Mouse (Mus musculus) heart, embryonic 12.5 days (tissue): ENCODE data around the gene 1700001J03Rik. TPM values are rescaled to one million over a fixed set of nuclear protein-coding genes. Genes with fewer than 3 reads are reported as not detected.

Source experiments
- ATAC-seq: fragments of 200-750 bp; cut with Nextera tagmentation; 2 replicates; pipeline ENCODE4 v1.8.0; 2017; ENCODE audit warnings: moderate TSS enrichment, moderate library complexity; ENCODE audit not compliant: insufficient number of reproducible peaks, low FRiP score
- H3K27ac ChIP-seq: fragments of 300-500 bp; sonication (generic); 2 replicates; pipeline ENCODE4 v1.5.1; 2016; ENCODE audit warnings: mild to moderate bottlenecking, moderate library complexity; ENCODE audit not compliant: poor library complexity, severe bottlenecking
- H3K27me3 ChIP-seq: fragments of 300-500 bp; sonication (generic); replicated peaks from 2 replicates; pipeline ENCODE4 v1.6.1; 2016; ENCODE audit warnings: mild to moderate bottlenecking, moderate library complexity
- H3K36me3 ChIP-seq: fragments of 300-500 bp; sonication (generic); 2 replicates; pipeline ENCODE4 v1.6.1; 2016; ENCODE audit warnings: mild to moderate bottlenecking, moderate library complexity
- H3K4me1 ChIP-seq: fragments of 300-500 bp; sonication (generic); replicated peaks from 2 replicates; pipeline ENCODE4 v1.6.1; 2016; ENCODE audit warnings: mild to moderate bottlenecking
- H3K4me2 ChIP-seq: fragments of 300-500 bp; sonication (generic); 2 replicates; pipeline ENCODE4 v1.6.1; 2016; ENCODE audit warnings: mild to moderate bottlenecking, moderate library complexity
- H3K4me3 ChIP-seq: fragments of 300-500 bp; sonication (generic); 2 replicates; pipeline ENCODE4 v1.5.1; 2016; ENCODE audit warnings: mild to moderate bottlenecking
- H3K9ac ChIP-seq: fragments of 300-500 bp; sonication (generic); 2 replicates; pipeline ENCODE4 v1.6.1; 2016; ENCODE audit warnings: mild to moderate bottlenecking, moderate library complexity
- H3K9me3 ChIP-seq: fragments of 300-500 bp; sonication (generic); replicated peaks from 2 replicates; pipeline ENCODE4 v1.6.1; 2016; ENCODE audit warnings: mild to moderate bottlenecking, moderate library complexity
- WGBS: fragments of 180-500 bp; shearing (Covaris S2); methylation state at CpG from one replicate; pipeline ENCODE4 v1.1.7; 2016; 5-methylcytosine and 5-hydroxymethylcytosine counted together
- polyA plus RNA-seq: library from polyadenylated mRNA; unstranded; fragments of >200 nt; fragmentation: Nextera tagmentation; extraction: Ambion mirVana; gene quantifications from 2 replicates; pipeline ENCODE4 v1.2.1, GENCODE M21; 2016

The 1700001J03Rik gene
- polyA plus RNA-seq, 1 experiment from 2014 or later: not detected

DNA sequence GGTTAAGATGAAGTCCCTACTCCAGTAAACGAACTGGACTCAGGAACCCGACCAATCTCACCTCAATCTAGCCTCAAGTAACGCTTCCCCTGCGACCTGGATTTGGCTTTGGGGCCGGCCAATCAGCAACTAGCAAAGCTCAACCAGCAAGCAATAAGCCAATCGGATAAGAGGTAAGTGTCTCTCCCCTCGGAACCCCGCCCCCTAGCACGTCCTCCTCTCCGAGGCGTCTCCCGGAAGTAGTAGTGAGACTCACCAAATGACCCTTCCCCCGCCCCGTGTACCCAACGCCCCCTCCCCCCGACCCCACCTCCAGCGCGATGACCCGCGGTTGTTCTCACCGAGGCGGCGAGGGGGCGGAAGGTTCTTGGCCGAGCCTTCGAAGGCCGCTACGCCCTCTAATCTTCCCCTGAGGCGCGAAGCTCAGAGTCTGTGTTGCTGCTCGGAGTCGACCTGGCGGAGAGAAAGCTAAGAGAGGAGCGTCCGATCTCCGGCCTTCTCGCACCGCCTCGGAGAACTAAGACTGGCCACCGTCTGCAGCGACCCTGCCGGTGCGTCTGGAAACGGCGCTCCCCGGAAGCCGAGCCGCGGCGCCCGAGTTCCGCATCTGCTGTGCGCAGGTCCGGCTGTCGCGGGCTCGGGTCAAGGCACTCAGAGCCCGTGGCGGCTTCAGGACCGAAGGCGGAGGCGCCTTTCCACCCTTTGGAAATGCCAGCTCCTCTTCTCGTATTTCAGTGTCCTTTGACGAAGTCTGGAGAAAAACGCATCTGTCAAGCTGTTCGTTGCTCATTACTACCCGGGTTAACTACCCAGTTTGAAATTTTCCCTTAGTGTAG, 36.0 kb upstream of the 1700001J03Rik start, which contains the start of gene Rnf6:
Rnf6 (minus strand) TSS at position 677 of the 836 bp plus-strand sequence.
- Histone ChIP-seq H3K36me3 (peaks cover 31% of the 10 kb centered on the region), H3K27ac (peak within 1 kb of the TSS; percentile 98), H3K4me2 (peak within 1 kb of the TSS; percentile 71), H3K27me3 (no peaks in the 10 kb centered on the region), H3K4me3 (peak within 1 kb of the TSS; percentile 81), H3K4me1 (peaks cover 8% of the 10 kb centered on the region), H3K9ac (peak within 1 kb of the TSS; percentile 83), H3K9me3 (no peaks in the 10 kb centered on the region)
- WGBS: under 1% methylated on average over 67 of the region's 67 CpGs
- peak; percentile 100 for ATAC-seq

DNA sequence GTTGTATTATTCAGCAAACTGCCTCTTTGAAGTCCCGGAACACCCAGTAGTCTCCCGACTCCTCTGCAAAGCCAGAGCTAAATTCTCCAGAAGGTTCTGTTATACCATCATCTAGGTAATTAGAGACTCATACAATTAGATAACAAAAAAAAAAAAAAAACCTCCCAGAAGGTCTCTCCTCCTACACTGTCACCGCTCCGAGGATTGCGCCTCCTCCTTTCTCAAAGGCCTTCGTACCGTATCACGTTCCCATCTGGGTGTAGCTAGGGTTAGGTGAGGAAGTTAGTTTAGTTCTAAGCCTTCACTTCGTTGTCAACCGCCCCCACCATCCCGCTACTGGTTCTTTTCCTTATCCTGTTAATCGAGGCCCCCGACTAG, 35.4 kb upstream of the 1700001J03Rik start:
- Histone ChIP-seq H3K4me2 (peak overlapping the region; percentile 71), H3K9me3 (no peaks in the 10 kb centered on the region), H3K4me3 (peak overlapping the region; percentile 81), H3K27ac (peak overlapping the region; percentile 20; the same call in 1 of the 2 replicates), H3K27me3 (no peaks in the 10 kb centered on the region), H3K36me3 (peaks cover 37% of the 10 kb centered on the region), H3K9ac (peak overlapping the region; percentile 79), H3K4me1 (peaks cover 8% of the 10 kb centered on the region)
- WGBS: 8% methylated on average over 13 of the region's 13 CpGs
- ATAC-seq: peak; percentile 54

DNA sequence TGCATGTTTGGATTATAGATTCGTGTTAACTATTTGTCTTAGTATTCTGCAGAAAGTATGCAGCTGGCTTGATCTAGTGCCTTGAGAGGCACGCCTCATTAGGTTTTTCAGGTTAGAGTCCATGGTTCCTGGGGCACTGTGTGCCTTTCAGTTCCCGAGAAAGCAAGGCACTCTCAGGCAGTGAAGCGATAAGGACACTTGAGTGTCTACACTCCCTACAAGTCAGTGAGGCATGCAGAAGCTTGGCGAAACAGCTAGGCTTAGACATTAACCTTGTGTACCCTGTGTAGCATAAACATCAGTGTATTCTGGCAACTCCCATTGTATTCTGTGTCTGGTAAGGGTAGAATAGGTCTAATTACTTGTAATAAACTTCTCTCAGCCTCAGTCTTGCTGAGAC, 20.4 kb upstream of the 1700001J03Rik start:
- H3K4me3 ChIP-seq: no peak overlapping the region
- 87% methylated on average over 5 of the region's 5 CpGs for WGBS
- H3K27me3 ChIP-seq: no peaks in the 10 kb centered on the region
- H3K27ac ChIP-seq: no peak overlapping the region
- H3K36me3 ChIP-seq: peaks cover 88% of the 10 kb centered on the region
- H3K9me3 ChIP-seq: no peaks in the 10 kb centered on the region
- H3K9ac ChIP-seq: no peak overlapping the region
- no peak for ATAC-seq
- H3K4me1 ChIP-seq: no peaks in the 10 kb centered on the region
- no peak overlapping the region for H3K4me2 ChIP-seq

- WGBS: 86% methylated on average over 2 of the region's 2 CpGs
- H3K4me1 ChIP-seq: no peaks in the 10 kb centered on the region
- H3K27ac ChIP-seq: no peak overlapping the region
- H3K4me2 ChIP-seq: no peak overlapping the region
- no peaks in the 10 kb centered on the region for H3K9me3 ChIP-seq
- H3K27me3 ChIP-seq: no peaks in the 10 kb centered on the region
- peaks cover 79% of the 10 kb centered on the region for H3K36me3 ChIP-seq
- no peak overlapping the region for H3K9ac ChIP-seq
- no peak overlapping the region for H3K4me3 ChIP-seq
- ATAC-seq: no peak
Measured at GRCm38 (mm10) chr5:146203921-146204320, 18.8 kb upstream of the 1700001J03Rik start.

DNA sequence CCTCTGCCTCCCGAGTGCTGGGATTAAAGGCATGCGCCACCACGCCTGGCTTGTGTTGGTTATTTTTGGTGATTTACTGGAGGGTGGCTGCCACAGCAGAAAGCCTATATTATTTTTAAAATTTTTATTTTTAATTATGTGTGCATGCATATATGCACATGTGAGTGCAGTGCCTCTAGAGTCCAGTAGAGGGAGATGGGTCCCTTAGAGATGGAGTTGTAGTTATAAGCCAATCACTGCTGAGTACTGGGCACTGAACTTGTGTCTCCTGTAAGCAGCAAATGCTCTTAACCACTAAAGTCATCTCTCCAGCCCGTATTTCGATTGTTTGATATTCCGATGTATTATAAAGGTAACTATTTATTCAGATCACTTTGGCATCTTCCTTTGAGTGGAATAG, 15.5 kb upstream of the 1700001J03Rik start:
- 92% methylated on average over 6 of the region's 6 CpGs for WGBS
- Histone ChIP-seq H3K4me2 (no peak overlapping the region), H3K4me3 (no peak overlapping the region), H3K4me1 (no peaks in the 10 kb centered on the region), H3K27me3 (no peaks in the 10 kb centered on the region), H3K9me3 (no peaks in the 10 kb centered on the region; the same call in 1 of the 2 replicates), H3K9ac (no peak overlapping the region), H3K27ac (no peak overlapping the region), H3K36me3 (peaks cover 45% of the 10 kb centered on the region)
- ATAC-seq: no peak

GRCm38 (mm10) chr5:146199540-146199939, 14.4 kb upstream of the 1700001J03Rik start:
- Histone ChIP-seq H3K27ac (no peak overlapping the region), H3K4me3 (no peak overlapping the region), H3K4me2 (no peak overlapping the region), H3K9me3 (no peaks in the 10 kb centered on the region; the same call in 1 of the 2 replicates), H3K9ac (no peak overlapping the region), H3K27me3 (no peaks in the 10 kb centered on the region), H3K36me3 (peaks cover 35% of the 10 kb centered on the region), H3K4me1 (no peaks in the 10 kb centered on the region)
- 73% methylated on average over 2 of the region's 2 CpGs for WGBS
- ATAC-seq: no peak

- H3K4me2 ChIP-seq: no peak overlapping the region
- ATAC-seq: no peak
- no peak overlapping the region for H3K27ac ChIP-seq
- no peak overlapping the region for H3K4me3 ChIP-seq
- H3K36me3 ChIP-seq: peaks cover 30% of the 10 kb centered on the region
- no peak overlapping the region for H3K9ac ChIP-seq
- no peaks in the 10 kb centered on the region for H3K27me3 ChIP-seq
- H3K4me1 ChIP-seq: no peaks in the 10 kb centered on the region
- H3K9me3 ChIP-seq: no peaks in the 10 kb centered on the region; the same call in 1 of the 2 replicates
Measured at GRCm38 (mm10) chr5:146199073-146199472, 14.0 kb upstream of the 1700001J03Rik start.

- Histone ChIP-seq H3K27ac (no peak overlapping the region), H3K27me3 (no peaks in the 10 kb centered on the region), H3K9me3 (no peaks in the 10 kb centered on the region; the same call in none of the 2 replicates), H3K36me3 (no peaks in the 10 kb centered on the region), H3K9ac (no peak overlapping the region), H3K4me2 (no peak overlapping the region), H3K4me3 (no peak overlapping the region), H3K4me1 (no peaks in the 10 kb centered on the region)
- ATAC-seq: no peak
- 78% methylated on average over 8 of the region's 8 CpGs for WGBS
Measured at GRCm38 (mm10) chr5:146193360-146193759, 8.3 kb upstream of the 1700001J03Rik start.

- no peaks in the 10 kb centered on the region for H3K4me1 ChIP-seq
- no peaks in the 10 kb centered on the region for H3K36me3 ChIP-seq
- no peaks in the 10 kb centered on the region; the same call in 1 of the 2 replicates for H3K9me3 ChIP-seq
- no peak overlapping the region for H3K4me2 ChIP-seq
- no peak overlapping the region for H3K27ac ChIP-seq
- no peak overlapping the region for H3K4me3 ChIP-seq
- H3K27me3 ChIP-seq: no peaks in the 10 kb centered on the region
- ATAC-seq: no peak
- WGBS: 58% methylated on average over 3 of the region's 3 CpGs
- H3K9ac ChIP-seq: no peak overlapping the region
Measured at GRCm38 (mm10) chr5:146190501-146191269, 5.6 kb upstream of the 1700001J03Rik start.

- no peaks in the 10 kb centered on the region for H3K36me3 ChIP-seq
- 64% methylated on average over 4 of the region's 4 CpGs for WGBS
- no peak overlapping the region for H3K4me3 ChIP-seq
- no peak overlapping the region for H3K9ac ChIP-seq
- no peaks in the 10 kb centered on the region for H3K4me1 ChIP-seq
- H3K27me3 ChIP-seq: no peaks in the 10 kb centered on the region
- ATAC-seq: no peak
- no peak overlapping the region for H3K4me2 ChIP-seq
- H3K9me3 ChIP-seq: no peaks in the 10 kb centered on the region; the same call in 1 of the 2 replicates
- no peak overlapping the region for H3K27ac ChIP-seq
Measured at GRCm38 (mm10) chr5:146190093-146190492, 5.0 kb upstream of the 1700001J03Rik start.

DNA sequence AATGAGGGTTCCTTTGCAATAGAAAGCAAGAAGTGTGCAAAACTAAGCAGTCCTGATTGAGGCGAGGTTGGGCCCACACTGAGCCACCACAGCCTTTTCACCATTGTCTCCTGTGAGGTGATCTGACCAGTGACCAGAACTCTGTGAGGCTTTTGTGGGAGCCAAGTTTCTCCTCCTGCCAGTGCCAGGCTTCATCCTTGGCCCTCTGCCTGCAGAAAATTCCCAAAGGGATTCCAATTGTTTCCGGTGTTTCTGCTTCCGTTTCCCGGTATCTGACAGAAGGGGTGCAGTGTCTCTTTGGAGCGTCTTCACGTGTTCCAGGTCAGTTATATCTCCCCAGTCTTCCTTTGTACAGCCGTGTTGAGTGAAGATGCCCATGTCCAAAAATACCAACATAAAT, 3.6 kb upstream of the 1700001J03Rik start:
- no peak overlapping the region for H3K27ac ChIP-seq
- H3K4me3 ChIP-seq: no peak overlapping the region
- H3K4me1 ChIP-seq: no peaks in the 10 kb centered on the region
- 78% methylated on average over 7 of the region's 7 CpGs for WGBS
- peaks cover 5% of the 10 kb centered on the region; the same call in 1 of the 2 replicates for H3K9me3 ChIP-seq
- ATAC-seq: no peak
- no peak overlapping the region for H3K4me2 ChIP-seq
- H3K9ac ChIP-seq: no peak overlapping the region
- H3K27me3 ChIP-seq: no peaks in the 10 kb centered on the region
- H3K36me3 ChIP-seq: no peaks in the 10 kb centered on the region
